Mouse (Mus musculus) urinary bladder, adult 18-20 months (tissue): ENCODE results near the gene Slco3a1.

Source experiments
- DNase-seq, 2 experiments: peaks; one replicate each; pipeline ENCODE4 v3.0.0; 2022; ENCODE audit warnings: low spot score in 2 of 2, mixed read lengths in 2 of 2

Gene Slco3a1

GRCm38 (mm10) chr7:74382286-74382685, 172.3 kb downstream of the Slco3a1 start:
- DNase-seq: no peak

- no peak for DNase-seq
Observed at GRCm38 (mm10) chr7:74381881-74382281, 172.7 kb downstream of the Slco3a1 start.

- DNase-seq: no peak
Observed at GRCm38 (mm10) chr7:74381051-74381450, 173.5 kb downstream of the Slco3a1 start.

- DNase-seq: no peak
Observed at GRCm38 (mm10) chr7:74377909-74378308, 176.7 kb downstream of the Slco3a1 start.

- peak in 1 of 2 experiments; percentile 34 for DNase-seq
Observed at GRCm38 (mm10) chr7:74376397-74377044, 178.1 kb downstream of the Slco3a1 start.

- peak in 1 of 2 experiments; percentile 13 for DNase-seq
Observed at GRCm38 (mm10) chr7:74375174-74375957, 179.2 kb downstream of the Slco3a1 start.

- no peak for DNase-seq
Observed at GRCm38 (mm10) chr7:74373056-74373455, 181.5 kb downstream of the Slco3a1 start.

GRCm38 (mm10) chr7:74372141-74372582, 182.4 kb downstream of the Slco3a1 start:
- peak in 1 of 2 experiments; percentile 65 for DNase-seq

- no peak for DNase-seq
Observed at GRCm38 (mm10) chr7:74371656-74372055, 182.9 kb downstream of the Slco3a1 start.

GRCm38 (mm10) chr7:74371208-74371607, 183.4 kb downstream of the Slco3a1 start:
- DNase-seq: peak; percentile 22 to 39

GRCm38 (mm10) chr7:74369657-74370056, 184.9 kb downstream of the Slco3a1 start:
- no peak for DNase-seq

GRCm38 (mm10) chr7:74368256-74368980, 186.2 kb downstream of the Slco3a1 start:
- DNase-seq: no peak

- DNase-seq: no peak
Observed at GRCm38 (mm10) chr7:74367350-74367749, 187.2 kb downstream of the Slco3a1 start.

- DNase-seq: no peak
Observed at GRCm38 (mm10) chr7:74365623-74366022, 189.0 kb downstream of the Slco3a1 start.

GRCm38 (mm10) chr7:74364956-74365355, 189.6 kb downstream of the Slco3a1 start:
- DNase-seq: no peak

- no peak for DNase-seq
Observed at GRCm38 (mm10) chr7:74363440-74363839, 191.1 kb downstream of the Slco3a1 start.

GRCm38 (mm10) chr7:74361677-74362076, 192.9 kb downstream of the Slco3a1 start:
- no peak for DNase-seq

GRCm38 (mm10) chr7:74357027-74357426, 197.6 kb downstream of the Slco3a1 start:
- DNase-seq: no peak

GRCm38 (mm10) chr7:74354527-74355256, 199.9 kb downstream of the Slco3a1 start:
- DNase-seq: no peak

GRCm38 (mm10) chr7:74353707-74354468, 200.7 kb downstream of the Slco3a1 start:
- DNase-seq: no peak

GRCm38 (mm10) chr7:74353240-74353639, 201.3 kb downstream of the Slco3a1 start:
- DNase-seq: no peak
